Mouse (Mus musculus) layer of hippocampus, postnatal 25 days (tissue): Measurements from ENCODE around the gene Apoc3. TPM values are rescaled to one million over a fixed set of nuclear protein-coding genes. Genes with fewer than 3 reads are reported as not detected.

Source experiments
- DNase-seq, 2 experiments: peaks; one replicate each; pipeline ENCODE4 v3.0.0; 2022; ENCODE audit warnings: mixed read lengths in 2 of 2, low spot score in 1 of 2; ENCODE audit errors: extremely low spot score in 1 of 2
- total RNA-seq, 2 experiments: library from RNA; stranded (reverse); gene quantifications; 2 replicates each; pipeline ENCODE4 v1.2.3; 2021

The Apoc3 gene
- total RNA-seq, 2 experiments from 2014 or later = 0.94 to 0.96 TPM

DNA sequence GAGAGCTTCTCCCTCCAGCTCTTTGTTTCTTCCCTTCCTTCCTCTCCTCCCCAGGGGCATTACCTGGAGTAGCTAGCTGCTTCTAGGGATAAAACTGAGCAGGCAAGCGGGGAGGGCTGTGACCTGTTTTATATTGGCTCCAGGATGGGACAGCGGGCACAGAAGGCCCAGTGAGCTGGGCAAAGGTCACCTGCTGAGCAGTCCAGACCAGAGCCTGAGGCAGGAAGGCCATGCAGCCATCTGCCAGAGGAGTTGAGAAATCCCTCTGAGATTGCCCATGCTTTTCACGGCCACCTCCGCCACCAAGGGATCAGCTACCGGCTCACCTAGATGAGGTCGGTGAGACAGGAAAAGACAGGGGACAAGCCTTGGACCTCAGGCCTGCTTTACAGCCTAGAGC is 240 bp downstream of the Apoc3 start:
- no peak for DNase-seq

DNA sequence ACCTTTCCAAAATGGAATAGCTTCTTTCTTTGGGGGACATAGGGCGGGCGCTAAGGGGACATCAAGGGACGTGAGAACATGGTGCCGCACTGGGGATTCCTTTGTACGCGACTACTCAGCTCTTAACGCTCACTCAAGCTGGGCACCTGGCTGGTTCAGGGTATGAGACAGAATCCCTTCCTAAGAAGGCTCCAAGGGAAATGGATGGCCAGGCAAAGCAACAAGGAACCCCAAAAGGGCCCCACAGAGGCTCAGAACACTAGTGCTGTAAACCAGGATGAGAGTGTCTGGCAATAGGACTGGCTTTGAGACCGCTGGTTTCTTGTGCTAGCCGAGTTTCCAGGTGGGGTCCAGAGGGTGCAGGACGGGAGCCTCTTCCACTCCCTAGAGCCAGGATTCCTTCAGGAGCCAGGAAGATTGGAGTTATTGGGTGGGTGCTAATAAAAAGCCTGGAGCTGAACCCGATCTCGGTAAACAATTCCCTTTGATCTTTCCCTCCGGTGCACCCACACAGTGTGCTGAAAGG is 4.9 kb downstream of the Apoc3 start:
- no peak for DNase-seq

DNA sequence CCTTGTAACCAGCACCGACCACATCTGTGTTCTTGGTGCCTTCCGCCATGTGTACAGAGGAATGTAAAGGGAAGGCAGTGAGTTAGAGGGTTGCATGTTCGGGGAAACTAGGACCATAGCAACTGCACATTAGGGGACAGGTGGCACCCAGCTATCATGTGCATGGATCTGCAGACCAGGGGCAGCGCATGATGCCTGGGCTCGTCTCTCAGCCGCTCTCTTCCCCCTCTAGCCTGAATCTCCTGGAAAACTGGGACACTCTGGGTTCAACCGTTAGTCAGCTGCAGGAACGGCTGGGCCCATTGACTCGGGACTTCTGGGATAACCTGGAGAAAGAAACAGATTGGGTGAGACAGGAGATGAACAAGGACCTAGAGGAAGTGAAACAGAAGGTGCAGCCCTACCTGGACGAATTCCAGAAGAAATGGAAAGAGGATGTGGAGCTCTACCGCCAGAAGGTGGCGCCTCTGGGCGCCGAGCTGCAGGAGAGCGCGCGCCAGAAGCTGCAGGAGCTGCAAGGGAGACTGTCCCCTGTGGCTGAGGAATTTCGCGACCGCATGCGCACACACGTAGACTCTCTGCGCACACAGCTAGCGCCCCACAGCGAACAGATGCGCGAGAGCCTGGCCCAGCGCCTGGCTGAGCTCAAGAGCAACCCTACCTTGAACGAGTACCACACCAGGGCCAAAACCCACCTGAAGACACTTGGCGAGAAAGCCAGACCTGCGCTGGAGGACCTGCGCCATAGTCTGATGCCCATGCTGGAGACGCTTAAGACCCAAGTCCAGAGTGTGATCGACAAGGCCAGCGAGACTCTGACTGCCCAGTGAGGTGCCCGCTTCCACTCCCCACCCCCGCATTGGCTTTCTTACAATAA is 5.6 kb downstream of the Apoc3 start:
- DNase-seq = peak; percentile 60 to 77

DNA sequence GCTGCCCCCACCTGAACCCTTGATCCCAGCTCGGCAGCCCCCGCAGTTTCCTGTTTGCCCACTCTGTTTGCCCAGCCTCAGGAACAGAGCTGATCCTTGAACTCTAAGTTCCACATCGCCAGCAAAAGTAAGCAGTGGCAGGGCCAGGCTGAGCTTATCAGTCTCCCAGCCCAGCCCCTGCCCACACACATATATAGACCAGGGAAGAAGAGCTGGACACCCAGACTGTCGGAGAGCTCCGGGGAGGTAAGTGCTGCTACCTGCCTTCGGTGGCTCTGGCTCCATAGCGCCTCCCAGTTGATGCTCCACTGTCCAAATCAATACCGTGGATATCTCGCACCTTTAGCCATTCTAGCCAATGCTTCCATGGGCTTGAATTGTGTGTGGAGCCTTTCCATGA is 6.9 kb downstream of the Apoc3 start, which contains the start of gene Apoa1:
Gene Apoa1, plus strand, starts transcription at position 90 of the 400 bp plus-strand sequence.
- no peak for DNase-seq

DNA sequence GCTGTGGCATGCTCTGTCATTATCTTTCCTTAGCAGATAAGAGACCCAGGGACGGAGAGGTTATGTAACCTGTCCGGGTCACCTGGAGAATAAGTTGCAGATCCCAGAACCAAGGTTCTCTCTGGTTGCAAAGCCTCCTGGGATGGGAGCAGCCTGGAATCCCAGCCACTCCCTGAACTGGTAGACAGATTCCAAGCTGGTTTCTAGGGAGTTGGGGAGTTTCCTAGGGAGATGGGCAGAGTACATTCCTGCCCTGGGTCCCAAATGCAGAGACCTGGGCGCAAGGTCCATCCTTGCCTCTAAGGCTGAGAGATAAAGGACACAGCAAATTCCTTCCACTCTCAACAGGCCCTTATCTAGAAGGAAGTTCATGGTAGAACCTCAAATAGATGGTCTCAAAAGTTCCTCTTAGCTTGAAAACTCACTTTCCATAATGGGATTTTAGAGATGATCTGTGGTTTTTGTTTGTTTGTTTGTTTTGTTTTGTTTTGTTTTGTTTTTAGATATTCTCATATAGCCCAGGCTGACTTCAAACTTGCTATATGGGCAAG is 8.3 kb downstream of the Apoc3 start:
- DNase-seq = no peak

DNA sequence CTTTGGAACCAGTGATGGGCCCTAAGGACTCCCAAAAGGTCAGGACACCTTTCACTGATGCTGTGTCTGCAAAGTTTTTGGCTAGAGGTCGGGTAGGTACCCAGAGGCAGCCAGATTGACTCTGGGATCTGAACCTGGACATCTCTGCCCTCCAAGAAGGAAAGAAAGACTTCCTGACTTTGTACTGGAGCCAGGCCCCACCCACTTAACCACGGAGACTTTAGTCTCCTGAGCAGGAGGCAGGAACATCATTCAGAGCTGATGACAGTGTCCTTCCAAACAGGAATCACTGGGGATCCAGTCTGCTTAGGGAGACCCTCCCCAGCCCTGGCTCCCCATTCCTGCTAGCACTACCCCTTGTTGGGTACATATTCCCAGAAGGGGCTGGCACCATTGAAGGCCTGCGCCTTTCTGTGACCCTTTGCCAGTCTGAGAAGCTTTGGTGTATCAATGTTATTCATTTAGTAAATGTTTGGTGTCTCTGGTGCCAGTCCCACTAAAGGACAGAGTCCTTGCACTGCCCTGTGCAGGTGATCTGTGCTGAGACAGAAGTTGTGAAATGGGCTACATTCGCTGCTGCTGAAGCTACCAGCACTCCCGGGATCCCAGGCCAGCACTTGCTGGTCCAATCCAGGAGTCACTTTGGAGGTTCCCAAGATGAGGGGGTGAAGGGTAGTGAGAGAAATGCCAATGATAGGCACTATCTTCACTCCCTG is 10.3 kb downstream of the Apoc3 start:
- no peak for DNase-seq

DNA sequence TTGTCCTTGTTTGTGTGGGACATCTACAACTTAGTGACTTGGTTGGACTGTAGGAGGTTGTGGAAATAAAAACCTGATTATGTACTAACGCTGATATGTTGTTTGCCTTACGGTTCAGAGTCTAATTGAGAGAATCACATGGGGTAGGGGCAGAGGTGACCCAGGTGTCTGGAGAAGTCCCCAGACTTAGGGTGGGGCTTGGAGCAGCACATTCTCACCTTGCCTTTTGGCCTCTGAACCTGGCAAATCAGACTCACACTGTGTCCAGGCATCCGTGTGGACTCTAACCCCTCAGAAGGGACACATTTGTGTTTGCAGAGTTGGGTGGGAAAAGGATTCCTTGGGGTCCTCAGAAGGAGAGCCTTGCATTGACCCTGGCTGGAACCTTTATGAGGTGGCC is 11.3 kb downstream of the Apoc3 start:
- no peak for DNase-seq

DNA sequence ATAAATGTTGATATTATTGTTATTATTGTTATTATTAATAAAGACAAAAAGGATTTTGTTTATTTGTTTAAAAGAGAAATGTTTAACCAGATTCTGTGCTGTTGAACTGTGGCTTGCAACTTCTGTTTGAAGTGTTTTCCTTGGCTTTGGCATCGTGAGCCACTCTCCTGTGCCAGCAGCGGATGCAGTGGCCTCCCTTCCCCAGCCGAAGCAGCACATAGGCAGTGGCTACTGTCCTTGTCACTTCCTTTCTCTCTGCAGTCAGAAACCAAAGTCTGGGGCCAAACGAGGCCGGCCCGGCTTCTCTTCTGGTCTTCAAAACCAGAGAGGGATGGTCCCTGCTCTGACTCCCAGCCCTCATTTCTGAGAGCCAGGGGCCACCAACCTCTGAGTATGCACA is 12.3 kb downstream of the Apoc3 start:
- no peak for DNase-seq

DNA sequence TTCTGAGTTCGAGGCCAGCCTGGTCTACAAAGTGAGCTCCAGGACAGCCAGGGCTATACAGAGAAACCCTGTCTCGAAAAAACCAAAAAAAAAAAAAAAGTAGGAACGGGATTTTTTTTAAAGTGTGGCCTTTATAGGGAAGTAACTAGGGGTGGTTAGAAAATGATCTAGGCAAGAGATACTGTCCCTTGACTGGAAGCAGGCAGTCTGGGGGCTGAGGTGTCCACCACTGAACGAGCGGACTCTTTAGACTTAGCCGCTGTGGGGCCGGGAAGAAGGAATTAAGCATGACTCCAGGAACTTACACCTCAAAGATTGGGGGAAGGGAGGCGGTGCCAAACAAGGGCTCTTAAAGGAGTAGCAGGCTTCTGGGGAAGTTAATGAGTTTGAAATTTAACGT is 17.3 kb downstream of the Apoc3 start:
- no peak for DNase-seq

DNA sequence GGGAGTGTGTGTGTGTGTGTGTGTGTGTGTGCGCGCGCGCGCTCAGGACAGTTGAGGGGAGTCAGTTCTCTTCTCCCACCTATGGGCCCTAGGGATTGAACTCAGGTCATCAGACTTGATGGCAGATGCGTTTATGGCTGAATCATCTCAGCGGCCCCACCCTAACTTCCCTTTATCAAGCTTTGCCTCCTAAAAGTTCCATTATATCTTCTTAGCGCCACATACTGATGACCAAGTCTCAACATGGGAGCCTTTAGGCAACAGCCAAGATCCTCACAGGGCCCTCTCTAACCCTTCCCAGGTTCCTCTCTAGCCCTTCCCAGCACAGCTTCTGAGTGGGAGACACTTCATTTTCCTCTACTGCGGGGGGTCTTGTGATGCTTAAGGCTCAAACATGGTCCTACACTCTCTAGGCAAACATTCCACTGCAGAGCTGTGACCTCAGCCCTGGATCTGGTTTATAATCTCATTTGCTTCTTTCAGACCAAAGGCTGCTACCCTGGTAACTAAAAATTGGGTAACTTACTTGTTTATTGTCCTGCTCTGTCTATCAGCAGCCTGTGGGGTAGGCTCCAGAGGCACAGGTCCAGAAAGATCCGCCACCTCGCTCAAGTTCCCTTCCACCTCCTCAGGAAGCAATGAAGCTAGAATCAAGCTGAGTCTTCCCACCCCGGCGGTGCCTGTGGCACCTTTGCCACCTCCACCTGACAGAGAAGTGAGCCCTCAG is 18.5 kb downstream of the Apoc3 start:
- no peak for DNase-seq

DNA sequence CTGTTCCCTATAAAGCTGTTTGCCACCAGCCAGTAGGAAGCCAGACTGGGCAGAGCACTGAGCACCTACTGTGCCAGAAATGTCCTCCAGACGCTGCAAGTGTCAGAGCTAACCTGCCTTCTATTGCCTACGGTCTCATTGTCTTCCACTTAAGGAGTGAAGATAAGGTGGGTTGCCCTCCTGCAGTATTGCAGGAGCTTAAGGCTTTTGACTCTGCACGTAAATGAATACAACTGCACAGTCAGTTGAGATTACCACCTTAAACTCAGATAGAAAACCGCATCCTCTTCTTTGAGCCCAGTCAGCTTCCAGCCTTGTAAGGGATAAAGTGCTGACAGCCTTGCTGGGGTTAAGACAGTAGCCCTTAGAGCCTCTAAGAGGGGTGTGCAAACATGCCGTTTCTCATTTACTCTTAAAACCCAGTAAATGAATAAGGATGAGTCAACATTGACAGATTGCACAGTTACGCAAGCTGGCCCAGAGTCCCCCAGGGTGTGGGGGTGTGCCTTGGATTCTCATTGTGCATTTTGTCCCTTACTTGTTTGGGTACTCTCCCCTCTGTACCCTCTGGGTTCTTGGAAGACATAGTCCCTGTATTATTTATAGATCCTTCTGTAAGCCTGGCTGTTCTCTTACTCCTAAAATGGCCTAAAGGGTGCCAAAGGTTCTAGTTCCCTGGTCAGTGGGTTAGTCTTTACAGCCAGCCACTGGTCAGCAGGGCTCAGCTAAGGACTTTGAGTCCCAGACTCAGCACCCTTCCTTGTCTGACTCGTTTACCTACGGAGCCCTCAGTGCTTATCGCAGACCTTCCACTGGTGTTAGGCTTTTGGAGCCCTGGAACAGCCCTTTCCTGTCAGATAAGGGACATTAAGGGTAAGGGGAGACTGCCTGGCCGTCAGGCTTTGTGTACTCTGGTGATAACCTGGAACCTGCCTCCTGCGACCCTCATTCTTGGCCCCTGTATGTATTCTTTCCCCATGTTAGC is 19.8 kb downstream of the Apoc3 start:
- no peak for DNase-seq

DNA sequence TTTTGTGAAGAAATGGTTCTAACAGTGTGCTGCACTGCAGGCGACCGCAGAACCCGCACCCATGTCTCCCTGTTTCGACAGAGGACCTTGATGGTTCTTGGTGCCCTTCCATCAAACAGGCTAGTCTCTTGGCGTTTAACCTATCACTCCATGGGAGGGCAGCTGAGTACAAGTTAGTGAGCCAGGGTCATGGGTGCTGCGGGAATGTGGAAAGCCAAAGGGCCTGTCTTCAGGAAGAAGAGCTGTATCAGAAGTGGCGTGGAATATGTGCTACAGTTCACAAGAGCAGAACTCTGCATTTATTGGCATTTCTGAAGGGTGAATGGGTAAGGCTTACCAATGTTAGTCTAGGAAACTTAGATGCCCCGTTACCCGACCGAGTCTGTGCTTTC is 20.5 kb downstream of the Apoc3 start:
- no peak for DNase-seq

DNA sequence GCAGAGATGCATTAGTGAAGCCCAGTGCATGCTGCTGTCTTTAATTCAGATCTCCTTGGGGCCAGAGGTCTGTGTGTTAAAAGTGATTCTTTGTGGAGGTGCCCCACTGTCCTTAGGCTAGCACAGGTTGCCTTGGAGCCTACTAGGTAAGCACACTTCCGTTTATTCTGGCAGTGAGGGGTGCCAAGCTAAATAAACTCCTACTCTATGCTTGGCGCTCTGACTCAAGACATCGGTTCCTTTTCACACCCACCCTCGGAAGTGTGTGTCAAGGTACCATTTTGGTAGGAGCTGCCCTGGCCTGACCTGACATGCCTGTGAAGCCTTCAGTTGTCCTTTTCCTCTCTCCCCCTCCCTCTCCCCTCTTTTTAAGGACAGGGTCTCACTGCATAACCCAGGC is 21.2 kb downstream of the Apoc3 start:
- DNase-seq = no peak

DNA sequence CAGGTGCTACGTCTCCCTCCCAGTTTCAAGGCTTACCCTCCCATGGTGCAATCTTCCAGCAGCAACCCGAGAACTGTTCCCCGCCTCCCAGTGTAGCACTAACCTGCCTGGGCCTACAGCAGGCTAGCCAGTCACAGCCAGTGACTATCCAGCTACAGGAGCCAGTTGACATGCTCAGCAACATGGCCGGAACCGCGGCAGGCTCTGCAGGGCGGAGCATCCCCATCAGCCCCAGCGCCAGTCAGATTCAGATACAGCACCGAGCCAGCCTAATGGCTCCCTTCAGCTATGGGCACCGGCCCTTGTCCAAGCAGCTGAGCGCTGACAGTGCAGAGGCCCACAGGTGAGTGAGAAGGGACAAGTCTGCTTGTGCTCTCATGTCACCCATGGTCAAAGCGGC is 25.0 kb downstream of the Apoc3 start:
- DNase-seq = no peak

DNA sequence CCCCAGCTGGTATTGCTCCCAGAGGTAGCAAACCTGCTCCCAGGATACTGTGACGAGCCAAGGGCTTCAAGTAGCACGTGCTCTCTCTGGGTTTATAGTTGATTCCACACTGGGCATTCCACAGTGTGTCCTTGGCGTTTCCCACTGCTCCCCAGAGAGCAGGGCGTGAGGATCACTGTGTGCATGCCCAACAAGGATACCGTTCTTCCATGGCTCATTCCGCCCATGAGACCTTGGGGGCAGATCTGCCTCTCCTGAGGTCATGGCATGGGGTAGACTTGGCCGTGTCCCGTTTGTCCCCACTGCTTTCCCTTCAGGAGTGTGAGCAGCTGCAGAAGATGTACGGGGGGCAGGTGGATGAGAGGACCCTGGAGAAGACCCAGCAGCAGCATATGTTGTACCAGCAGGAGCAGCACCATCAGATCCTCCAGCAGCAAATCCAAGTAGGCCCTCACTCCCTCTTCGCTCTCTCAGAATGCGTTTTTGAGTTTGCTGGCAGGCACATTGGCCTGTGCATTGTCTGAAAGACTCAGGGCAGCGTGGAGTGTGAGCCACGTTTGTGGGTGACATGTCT is 26.9 kb downstream of the Apoc3 start:
- no peak for DNase-seq

DNA sequence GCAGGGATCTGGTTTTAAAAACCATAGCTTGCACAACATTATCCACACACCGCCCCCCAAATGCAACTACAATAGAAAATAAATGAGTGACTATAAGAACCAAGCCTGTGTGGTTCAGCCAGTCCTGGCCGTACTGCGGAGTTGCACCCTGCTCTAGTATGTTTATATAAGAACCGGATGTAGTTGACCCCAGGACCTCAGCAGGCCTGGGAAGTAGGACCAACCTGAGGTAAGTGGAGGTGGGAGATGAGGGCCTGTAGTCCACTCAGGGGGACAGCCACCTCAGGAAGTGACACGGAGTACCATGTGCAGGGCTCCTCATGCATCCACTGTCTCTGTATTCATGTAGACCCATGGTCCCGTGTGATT is 28.0 kb downstream of the Apoc3 start:
- no peak for DNase-seq

DNA sequence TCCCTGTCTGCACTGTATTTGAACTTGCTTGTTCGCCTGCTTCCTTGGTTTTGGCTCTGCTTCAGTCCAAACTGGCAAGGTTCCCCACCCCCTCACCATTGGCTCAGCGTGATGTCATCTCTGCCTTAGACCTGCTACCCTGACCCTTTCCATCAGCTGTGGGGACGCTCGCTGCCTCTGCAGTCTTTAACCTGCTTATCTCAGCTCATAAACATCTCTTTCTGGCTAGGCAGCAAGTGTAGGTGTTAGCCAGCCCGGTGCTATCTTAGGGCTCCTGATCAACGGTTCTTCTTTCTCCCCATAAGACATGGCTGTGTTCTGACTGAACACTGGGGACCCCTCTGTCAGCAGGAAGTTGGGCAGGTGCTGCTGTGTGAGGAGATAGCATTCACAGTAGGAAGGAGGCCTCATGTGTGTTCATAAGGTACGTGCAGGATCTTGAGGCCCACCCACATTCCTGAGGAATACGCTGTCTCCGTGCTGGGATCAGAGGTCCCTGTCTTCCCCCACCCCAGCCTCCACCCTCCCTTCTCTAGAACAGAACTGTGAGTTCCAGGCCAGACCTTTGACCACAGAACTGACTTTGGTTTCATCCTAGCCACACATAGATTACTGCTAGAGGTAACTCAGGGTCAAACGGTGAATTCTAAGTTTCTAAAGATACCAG is 28.5 kb downstream of the Apoc3 start:
- no peak for DNase-seq

DNA sequence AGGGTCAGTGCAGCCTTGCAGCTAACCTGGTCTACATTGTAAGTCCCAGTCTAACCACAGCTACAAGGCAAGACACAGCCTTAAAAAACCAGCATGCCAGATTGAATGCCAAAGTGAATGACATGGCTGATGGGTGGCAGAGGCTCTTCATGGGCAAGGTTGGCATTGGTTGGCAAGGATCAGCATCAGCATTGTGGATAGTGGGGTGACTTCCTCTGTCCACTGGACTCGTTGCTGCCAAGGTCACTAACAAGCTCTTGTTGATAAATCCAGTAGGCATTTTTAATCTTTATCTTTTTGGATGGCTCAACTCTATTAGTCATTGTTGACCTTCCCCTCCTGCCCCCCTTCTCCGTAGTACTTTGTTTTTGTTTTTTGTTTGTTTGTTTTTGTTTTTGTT is 35.8 kb downstream of the Apoc3 start:
- no peak for DNase-seq

DNA sequence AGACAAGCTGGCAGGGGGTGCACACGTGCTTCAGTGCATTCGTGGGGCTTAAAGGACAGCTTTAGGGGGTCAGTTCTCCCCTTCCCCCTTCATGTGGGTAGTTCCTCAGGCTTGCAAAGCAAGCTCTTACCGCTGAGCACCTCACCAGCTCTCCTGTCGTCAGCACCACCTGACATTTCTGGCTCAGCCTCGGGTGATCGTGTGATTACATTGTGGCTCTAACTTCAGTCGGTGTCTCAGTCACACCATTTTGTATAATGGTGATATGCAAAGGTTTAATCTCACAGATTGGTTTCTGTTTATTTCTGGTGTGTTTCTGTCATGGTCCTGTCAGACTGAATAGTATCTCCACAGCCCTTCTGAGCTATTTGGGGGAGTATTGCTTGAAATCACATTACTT is 36.5 kb downstream of the Apoc3 start:
- no peak for DNase-seq
